Mouse (Mus musculus): ENCODE data around the gene Lamp2.
"Not testable (repeated sequence)": the region's sequence is repeated elsewhere in the genome, so short reads cannot be mapped to it uniquely, and the experiment has no call there.

The Lamp2 gene

GRCm38 (mm10) chrX:38426043-38426442 lies 30.2 kb downstream of the Lamp2 start:
- DNase-seq: no peak

GRCm38 (mm10) chrX:38423096-38423495 lies 33.2 kb downstream of the Lamp2 start:
- no peak for DNase-seq

GRCm38 (mm10) chrX:38422396-38422795 lies 33.9 kb downstream of the Lamp2 start:
- no peak for DNase-seq

DNA sequence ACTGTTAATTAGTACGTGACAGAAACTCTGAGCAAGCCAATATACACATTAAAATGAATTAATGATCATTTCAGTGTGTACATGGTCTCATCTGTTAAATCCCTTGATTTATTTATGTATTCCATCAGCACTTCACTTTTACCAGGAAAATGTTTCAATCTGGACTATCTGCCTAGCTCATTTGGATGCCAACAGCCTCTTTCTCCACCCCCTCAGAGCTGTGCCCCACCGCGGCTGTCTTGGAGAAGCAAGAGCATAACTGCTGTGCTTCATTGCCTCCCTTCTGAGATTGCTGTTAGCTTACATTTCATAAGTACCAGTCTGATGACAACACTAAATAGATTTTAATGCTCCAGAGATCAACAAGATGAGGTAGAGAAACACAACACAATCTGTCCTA lies 52.4 kb downstream of the Lamp2 start:
- peak; percentile 24 for DNase-seq

DNA sequence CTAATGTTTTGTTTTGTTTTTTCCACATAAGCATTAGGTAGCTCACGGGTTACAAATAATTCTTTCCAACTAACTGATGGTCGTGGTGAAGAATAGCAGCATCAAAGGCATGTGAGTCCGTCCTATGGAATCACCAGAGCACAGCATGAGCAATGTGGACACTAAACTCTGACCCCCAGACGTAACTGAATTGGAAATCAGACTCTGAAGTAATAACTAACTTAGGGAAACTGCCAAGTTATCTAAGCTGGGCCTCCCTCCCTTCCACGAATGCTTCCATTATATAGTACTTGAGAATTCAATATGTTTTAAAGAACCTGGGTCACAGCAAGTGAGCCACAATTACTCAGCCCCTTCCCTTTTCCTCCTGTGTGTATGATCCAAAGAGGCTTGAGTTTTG lies 53.3 kb downstream of the Lamp2 start:
- DNase-seq: no peak

DNA sequence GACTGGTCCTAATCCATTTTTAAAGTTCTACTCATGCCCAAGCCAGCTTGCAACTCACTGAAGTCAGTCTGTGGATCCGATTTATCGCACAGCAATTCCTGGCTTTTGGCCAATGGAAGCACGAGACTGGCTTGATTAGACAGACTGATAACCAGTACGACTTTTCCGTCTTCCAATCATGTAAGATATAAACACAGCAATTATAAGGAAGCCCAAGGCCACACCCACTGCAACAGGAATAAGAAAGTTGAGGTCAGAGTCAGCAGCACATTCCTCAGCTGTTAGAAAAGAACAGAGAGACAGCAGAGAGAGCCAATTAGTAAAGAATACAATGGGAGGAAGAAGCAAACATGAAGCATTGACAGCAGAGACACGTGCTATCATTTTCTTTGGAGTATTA lies 54.2 kb downstream of the Lamp2 start:
- DNase-seq: no peak

DNA sequence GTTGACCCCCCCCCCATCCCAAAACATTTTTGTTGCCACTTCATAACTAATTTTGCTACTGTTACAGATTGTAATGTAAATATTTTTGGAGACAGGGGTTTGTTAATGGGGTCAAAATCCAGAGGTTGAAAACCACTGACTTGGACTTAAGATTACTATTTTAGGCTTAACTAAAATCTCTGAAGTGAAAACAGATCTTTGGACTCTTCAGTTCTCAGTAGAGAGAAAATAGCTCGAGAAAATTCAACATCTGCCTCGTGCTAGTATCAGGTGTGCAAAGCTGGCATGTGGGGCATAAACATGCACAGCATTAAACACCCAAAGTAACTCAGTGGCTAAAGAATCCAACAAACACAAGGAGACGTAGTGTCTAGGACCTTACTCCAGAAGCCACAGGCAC lies 55.6 kb downstream of the Lamp2 start:
- DNase-seq: no peak

DNA sequence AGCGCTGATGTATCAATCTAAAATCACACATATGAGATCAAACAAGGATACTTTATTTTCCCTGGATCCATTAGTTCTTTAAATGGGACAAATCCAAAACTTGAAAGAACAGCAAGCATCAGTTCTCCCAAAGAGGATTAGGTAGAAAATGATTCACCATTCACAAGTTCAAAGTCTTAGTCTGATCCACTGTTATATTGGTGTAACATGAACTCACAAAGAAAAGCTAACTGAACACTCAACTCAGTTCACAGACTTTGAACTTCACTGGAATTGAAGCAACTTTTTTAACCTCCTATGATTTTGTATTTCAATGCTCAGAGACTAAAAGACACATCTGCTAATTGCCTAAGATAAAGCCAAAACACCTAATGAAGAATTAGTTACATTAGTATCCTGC lies 56.6 kb downstream of the Lamp2 start:
- DNase-seq: no peak

DNA sequence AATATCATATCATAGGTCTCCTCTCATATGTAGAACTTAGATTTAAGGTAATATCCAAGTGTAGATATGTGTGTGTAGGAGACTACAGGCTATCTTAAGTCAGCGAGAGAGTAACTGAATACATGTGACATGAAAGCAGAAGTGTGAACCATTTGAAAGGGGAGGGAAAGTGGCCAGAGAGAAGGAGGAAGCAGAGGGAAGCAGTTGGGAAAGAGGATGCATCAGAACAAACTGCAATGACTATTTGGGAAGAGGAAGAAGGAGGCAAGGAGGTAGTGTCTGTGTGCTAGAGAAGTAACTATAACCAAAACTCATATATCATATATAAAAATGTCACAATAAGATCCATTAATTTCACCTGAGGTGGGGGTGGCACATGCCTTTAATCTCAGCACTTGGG lies 83.1 kb downstream of the Lamp2 start:
- DNase-seq: not testable (repeated sequence)

GRCm38 (mm10) chrX:38364621-38365020 lies 91.6 kb downstream of the Lamp2 start:
- not testable (repeated sequence) for DNase-seq

- no peak for DNase-seq
Measured at GRCm38 (mm10) chrX:38362016-38362415, 94.2 kb downstream of the Lamp2 start.
